Mouse (Mus musculus): ENCODE results near the gene Klk5.

Klk5 gene

GRCm38 (mm10) chr7:43841701-43842100 lies at the start of gene Klk5:
Gene Klk5, plus strand, starts transcription at chr7:43841971.
- no peak for DNase-seq

GRCm38 (mm10) chr7:43796355-43796754 lies 45.4 kb upstream of the Klk5 start:
- no peak for DNase-seq

- peak; percentile 13 to 55 for DNase-seq
Observed at GRCm38 (mm10) chr7:43797333-43797769, 44.4 kb upstream of the Klk5 start, which contains the start of gene Klk8. Gene Klk8, plus strand, starts transcription at chr7:43797577.

- peak in 1 of 2 experiments; percentile 11 for DNase-seq
Observed at GRCm38 (mm10) chr7:43797844-43798462, 43.8 kb upstream of the Klk5 start.

GRCm38 (mm10) chr7:43799876-43800275 lies 41.9 kb upstream of the Klk5 start:
- no peak for DNase-seq

- no peak for DNase-seq
Observed at GRCm38 (mm10) chr7:43810994-43811393, 30.8 kb upstream of the Klk5 start, which contains the start of gene Klk7. Gene Klk7, plus strand, starts transcription at chr7:43811294.

- DNase-seq = no peak
Observed at GRCm38 (mm10) chr7:43815211-43815610, 26.6 kb upstream of the Klk5 start.

GRCm38 (mm10) chr7:43816746-43817145 lies 25.0 kb upstream of the Klk5 start:
- no peak for DNase-seq

GRCm38 (mm10) chr7:43821581-43821980 lies 20.2 kb upstream of the Klk5 start:
- no peak for DNase-seq

- DNase-seq = no peak
Observed at GRCm38 (mm10) chr7:43824199-43824598, 17.6 kb upstream of the Klk5 start, which contains the start of gene Klk6. Gene Klk6, plus strand, starts transcription at chr7:43824499.

- no peak for DNase-seq
Observed at GRCm38 (mm10) chr7:43826056-43826455, 15.7 kb upstream of the Klk5 start.

GRCm38 (mm10) chr7:43827706-43828105 lies 14.1 kb upstream of the Klk5 start:
- DNase-seq = no peak

GRCm38 (mm10) chr7:43829006-43829405 lies 12.8 kb upstream of the Klk5 start:
- DNase-seq = no peak

GRCm38 (mm10) chr7:43843801-43844200 lies 2.0 kb downstream of the Klk5 start:
- DNase-seq = no peak

- DNase-seq = no peak
Observed at GRCm38 (mm10) chr7:43851616-43852015, 9.8 kb downstream of the Klk5 start.

GRCm38 (mm10) chr7:43854642-43855380 lies 13.0 kb downstream of the Klk5 start:
- DNase-seq = no peak

GRCm38 (mm10) chr7:43855709-43856108 lies 13.9 kb downstream of the Klk5 start:
- DNase-seq = no peak

GRCm38 (mm10) chr7:43856307-43856706 lies 14.5 kb downstream of the Klk5 start:
- no peak for DNase-seq

GRCm38 (mm10) chr7:43857501-43857900 lies 15.7 kb downstream of the Klk5 start:
- no peak for DNase-seq

GRCm38 (mm10) chr7:43860411-43860810 lies 18.6 kb downstream of the Klk5 start:
- DNase-seq = no peak

GRCm38 (mm10) chr7:43873237-43873636 lies 31.5 kb downstream of the Klk5 start:
- DNase-seq = peak; percentile 59 to 91

- no peak for DNase-seq
Observed at GRCm38 (mm10) chr7:43873674-43874073, 31.9 kb downstream of the Klk5 start.

- DNase-seq = no peak
Observed at GRCm38 (mm10) chr7:43874868-43875375, 33.2 kb downstream of the Klk5 start.

- DNase-seq = no peak
Observed at GRCm38 (mm10) chr7:43876444-43876843, 34.7 kb downstream of the Klk5 start.

Data from kidney, postnatal 36 days (tissue).